Mouse (Mus musculus) retina, postnatal 7 days (tissue): Measurements from ENCODE around the gene Ppp2r3d.
"Not testable (repeated sequence)": the region's sequence is repeated elsewhere in the genome, so short reads cannot be mapped to it uniquely, and the experiment has no call there.

Source experiments
- DNase-seq: peaks from one replicate; pipeline ENCODE4 v3.0.0-alpha.2; 2012; ENCODE audit warnings: low read depth, low spot score

The Ppp2r3d gene

DNA sequence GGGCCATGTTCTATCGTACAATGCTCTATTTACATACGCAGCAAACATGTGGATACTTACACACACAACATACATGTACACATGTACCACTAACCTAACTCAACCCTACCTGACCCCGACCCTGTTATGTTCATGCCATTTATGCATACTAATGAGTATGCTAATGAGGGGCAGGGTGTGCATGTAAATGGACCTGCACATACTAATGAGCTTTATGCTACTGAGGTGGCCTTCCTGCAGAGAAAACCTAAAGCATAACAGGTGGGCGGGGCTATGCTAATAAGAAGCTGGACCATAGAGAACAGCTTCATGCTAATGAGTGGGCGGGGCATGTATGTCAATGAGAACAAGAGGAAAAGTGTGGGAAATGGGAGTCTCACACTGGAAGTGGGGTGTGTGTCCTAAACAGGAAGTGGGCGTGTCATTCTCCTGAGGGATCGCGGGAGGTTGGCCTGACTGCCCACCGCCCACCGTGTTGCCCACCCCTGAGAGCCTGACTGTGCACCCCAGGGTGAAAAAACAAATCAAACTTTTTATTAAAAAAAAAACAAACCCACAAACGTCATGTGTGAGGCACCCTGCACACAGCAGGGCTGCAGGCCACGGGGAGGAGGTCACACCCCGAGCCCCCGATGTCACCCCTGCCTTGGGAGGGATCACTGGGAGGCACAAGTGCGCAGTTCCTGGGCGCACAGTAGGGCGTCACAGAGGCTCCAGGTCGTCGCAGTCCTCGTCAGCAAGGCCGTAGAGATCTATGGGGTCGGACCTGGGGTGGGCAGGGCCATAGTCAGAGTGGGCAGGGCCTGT lies at the start of gene Ppp2r3d:
TSS of gene Ppp2r3d (minus strand) at position 803 of the 807 bp plus-strand sequence.
- no peak for DNase-seq

DNA sequence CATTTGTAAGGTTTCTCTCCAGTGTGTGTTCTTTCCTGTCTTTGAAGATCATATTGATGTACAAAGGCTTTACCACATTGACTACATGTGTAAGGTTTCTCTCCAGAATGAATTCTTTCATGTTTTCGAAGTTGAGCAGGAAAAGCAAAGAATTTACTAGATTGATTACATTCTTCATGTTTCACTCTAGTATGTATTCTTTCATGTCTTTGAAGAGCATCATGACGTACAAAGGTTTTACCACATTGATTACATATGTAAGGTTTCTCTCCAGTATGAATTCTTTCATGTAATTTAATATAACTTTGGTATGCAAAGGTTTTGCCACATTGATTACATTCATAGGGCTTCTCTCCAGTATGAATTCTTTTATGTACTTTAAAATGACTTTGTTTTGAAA lies 17.0 kb upstream of the Ppp2r3d start, which contains the start of gene Gm21836:
TSS of gene Gm21836 (minus strand) at position 101 of the 400 bp plus-strand sequence.
- not testable (repeated sequence) for DNase-seq

GRCm38 (mm10) chr9:124480361-124480980 lies 3.8 kb upstream of the Ppp2r3d start:
- not testable (repeated sequence) for DNase-seq

- DNase-seq = no peak
Measured at GRCm38 (mm10) chr9:124478081-124478480, 1.4 kb upstream of the Ppp2r3d start.

GRCm38 (mm10) chr9:124475689-124476088 lies 1.0 kb downstream of the Ppp2r3d start:
- no peak for DNase-seq

DNA sequence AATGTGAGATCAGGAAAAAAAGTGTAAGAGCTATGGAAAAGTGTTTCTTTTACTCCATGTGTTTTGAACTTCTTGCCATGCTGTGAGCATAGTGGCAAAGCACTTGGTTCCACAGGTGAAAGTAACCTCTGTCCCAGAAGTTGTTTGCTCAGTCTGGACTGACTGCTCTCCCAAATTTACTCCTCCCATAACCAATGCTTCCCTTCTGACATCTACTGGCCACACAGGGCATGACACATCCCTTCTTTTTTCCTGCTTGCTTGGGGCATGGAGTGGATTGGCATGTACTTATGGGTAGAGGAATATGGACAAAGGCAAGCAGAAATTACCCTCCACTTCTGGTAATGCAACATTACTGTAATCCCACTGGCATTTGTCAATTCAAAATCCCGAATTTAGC lies 20.1 kb downstream of the Ppp2r3d start:
- no peak for DNase-seq

- DNase-seq = no peak
Measured at GRCm38 (mm10) chr9:124442533-124442855, 34.2 kb downstream of the Ppp2r3d start.

DNA sequence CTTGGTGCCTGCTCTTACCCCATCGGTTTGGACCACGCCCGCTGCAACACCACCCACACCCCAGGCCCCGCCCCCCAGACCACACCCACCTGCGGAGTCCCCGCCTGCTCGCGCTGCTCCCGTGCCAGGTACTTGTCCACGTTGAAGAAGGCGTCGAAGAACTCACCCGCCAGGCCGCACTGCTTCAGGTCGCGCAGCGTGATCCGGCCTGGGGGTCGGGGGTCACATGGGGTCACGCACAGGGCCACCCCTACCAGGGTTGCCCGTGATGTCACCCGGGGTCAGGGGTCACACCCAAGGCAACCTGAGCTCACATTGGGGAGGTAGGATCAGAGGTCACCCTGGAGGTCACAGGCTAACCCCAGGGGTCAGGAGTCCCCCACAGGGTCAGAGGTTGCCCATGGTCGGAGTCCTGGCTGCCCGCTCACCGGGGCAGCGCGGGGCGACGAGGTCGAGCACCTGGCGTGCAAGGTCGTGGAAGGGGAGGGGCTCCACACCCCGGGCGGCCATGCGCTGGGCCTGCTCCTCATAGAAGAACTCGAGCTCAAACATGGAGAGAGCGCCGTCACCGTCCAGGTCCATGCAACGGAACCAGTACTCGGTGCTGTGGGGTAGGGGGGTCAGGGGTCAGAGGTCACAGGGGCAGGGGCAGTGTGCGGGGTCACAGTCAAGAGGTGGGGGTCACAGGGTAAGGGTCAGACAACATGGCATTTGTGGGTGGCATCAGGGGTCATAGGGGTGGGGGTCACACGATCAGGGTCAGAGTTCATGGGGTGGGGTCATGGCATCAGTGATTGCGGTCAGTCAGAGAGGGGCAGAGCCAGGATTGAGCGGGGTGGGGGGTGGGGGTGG lies 34.8 kb downstream of the Ppp2r3d start:
- no peak for DNase-seq

GRCm38 (mm10) chr9:124440724-124441045 lies 36.0 kb downstream of the Ppp2r3d start:
- DNase-seq = no peak

GRCm38 (mm10) chr9:124439848-124440723 lies 36.6 kb downstream of the Ppp2r3d start:
- no peak for DNase-seq

GRCm38 (mm10) chr9:124439403-124439847 lies 37.3 kb downstream of the Ppp2r3d start:
- DNase-seq = no peak

GRCm38 (mm10) chr9:124438686-124439346 lies 37.9 kb downstream of the Ppp2r3d start:
- DNase-seq = no peak

DNA sequence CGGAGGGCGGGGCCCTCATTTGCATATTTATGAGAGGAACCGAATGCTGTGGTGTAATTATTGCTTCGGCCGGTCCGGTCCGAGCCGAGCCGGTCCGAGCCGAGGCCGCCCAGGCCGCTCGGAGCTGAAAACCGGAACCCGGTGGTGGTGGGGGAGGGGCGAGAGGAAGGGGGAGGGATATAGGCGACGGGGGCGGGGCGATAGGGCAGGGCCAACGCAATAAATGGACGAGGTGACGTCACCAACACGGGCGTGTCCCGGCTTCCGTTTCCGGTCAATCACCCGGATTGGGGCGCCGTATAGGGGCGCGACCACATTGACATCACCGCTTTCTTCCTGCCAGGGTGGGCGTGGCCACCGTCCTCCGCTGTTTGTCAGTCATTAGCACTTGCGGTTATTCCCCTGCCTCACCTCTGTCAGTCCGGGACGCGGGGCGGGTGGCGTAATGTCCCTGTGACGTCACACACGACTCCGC lies 51.2 kb downstream of the Ppp2r3d start:
- peak; percentile 90 for DNase-seq

GRCm38 (mm10) chr9:124424542-124425410 lies 51.9 kb downstream of the Ppp2r3d start:
- peak; percentile 99 for DNase-seq

- no peak for DNase-seq
Measured at GRCm38 (mm10) chr9:124424292-124424541, 52.5 kb downstream of the Ppp2r3d start.

DNA sequence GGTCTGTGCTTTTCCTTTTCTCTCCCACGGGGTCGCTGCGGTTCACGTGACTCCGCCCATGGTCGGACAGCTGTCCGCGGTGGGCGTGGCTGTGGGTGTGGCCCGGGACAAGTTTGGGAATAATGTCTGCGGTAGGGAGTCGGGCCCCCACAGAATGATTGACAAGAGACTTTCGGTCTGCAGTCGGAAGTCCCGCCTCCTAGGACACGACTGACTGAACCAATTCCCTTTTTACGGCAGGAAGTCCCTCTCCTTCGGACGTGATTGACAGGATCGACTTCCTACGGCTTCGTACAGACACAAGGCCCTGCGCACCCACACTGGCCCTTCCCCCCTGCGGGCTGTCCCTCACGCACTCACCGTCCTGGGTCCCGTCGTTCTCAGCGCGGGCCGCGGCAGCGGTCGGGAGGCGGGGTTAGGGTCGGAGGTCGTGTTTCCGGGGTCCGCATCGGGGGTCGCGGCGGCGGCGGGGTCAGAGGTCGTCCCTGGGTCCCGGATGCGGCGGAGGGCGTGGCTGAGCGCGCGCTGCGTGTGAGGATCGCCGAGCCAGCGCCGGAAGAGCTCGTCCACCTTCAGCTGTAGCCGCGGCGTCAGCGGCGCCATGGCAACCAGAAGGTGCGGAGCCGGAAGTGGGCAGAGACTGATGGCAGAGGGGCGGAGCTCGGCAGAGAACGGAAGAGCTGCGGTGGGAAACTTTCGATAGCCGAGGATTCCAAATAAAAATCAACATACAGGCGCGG lies 53.0 kb downstream of the Ppp2r3d start:
- DNase-seq = peak; percentile 93

DNA sequence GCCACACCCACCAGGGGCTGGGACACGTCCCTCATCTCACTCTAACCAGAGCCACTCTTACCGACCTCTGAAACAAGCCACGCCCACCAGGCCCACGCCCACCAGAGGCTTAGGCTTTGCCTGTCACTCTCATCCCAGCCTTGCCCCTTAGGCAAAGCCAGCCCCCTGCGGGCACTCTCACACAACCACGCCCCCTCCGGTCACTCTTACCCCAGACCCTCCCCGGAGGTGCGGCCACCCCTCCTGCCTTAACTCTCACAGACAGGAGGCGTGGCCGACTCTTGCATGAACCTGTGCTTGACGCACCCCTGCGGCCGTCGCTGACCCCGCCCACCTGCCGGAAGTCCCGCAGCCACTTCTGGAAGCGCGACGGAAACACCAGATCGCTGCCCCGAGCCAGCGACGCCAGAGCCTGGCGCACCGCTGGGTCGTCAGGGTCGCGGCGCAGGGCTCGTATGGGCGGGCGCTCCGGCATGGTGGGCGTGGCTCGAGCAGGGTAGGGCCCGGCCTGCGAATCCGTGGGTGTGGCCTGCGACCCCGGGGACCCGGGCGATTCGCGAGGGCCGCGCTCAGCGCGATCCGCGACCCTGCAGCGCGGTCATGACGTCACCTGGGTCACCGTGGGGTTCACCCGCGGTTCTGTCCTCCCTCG lies 53.7 kb downstream of the Ppp2r3d start:
- peak; percentile 90 for DNase-seq

GRCm38 (mm10) chr9:124422427-124422826 lies 54.3 kb downstream of the Ppp2r3d start:
- no peak for DNase-seq

- no peak for DNase-seq
Measured at GRCm38 (mm10) chr9:124412921-124413320, 63.8 kb downstream of the Ppp2r3d start.
